Mouse (Mus musculus) midbrain, postnatal 0 days (tissue): ENCODE data around the gene Dlx4. TPM values are rescaled to one million over a fixed set of nuclear protein-coding genes. Genes with fewer than 3 reads are reported as not detected.

Experiments
- ATAC-seq: fragments of 200-750 bp; cut with Nextera tagmentation; 2 replicates; pipeline ENCODE4 v1.8.0; 2017; ENCODE audit warnings: moderate number of reproducible peaks, mild to moderate bottlenecking, moderate TSS enrichment, moderate library complexity; ENCODE audit not compliant: low FRiP score
- DNase-seq: peaks from one replicate; pipeline ENCODE4 v3.0.0-alpha.2; 2015; ENCODE audit warnings: low spot score
- H3K27ac ChIP-seq: fragments of 300-500 bp; sonication (generic); 2 replicates; pipeline ENCODE4 v1.5.1; 2014; ENCODE audit warnings: low read depth, mild to moderate bottlenecking, low read length, mixed read lengths
- H3K27me3 ChIP-seq: fragments of 300-500 bp; sonication (generic); 2 replicates; pipeline ENCODE4 v1.6.1; 2014; ENCODE audit warnings: low read length, control low read depth, mixed read lengths; ENCODE audit not compliant: insufficient read depth
- H3K36me3 ChIP-seq: fragments of 300-500 bp; sonication (generic); 2 replicates; pipeline ENCODE4 v1.6.1; 2014; ENCODE audit warnings: low read length, control low read depth, mixed read lengths; ENCODE audit not compliant: insufficient read depth
- H3K4me1 ChIP-seq: fragments of 300-500 bp; sonication (generic); 2 replicates; pipeline ENCODE4 v1.6.1; 2014; ENCODE audit warnings: mild to moderate bottlenecking, control low read depth, antibody characterized with exemption, low read length, mixed read lengths; ENCODE audit not compliant: insufficient read depth
- H3K4me2 ChIP-seq: fragments of 300-500 bp; sonication (generic); 2 replicates; pipeline ENCODE4 v1.6.1; 2014; ENCODE audit warnings: low read depth, mild to moderate bottlenecking, low read length, mixed read lengths; ENCODE audit not compliant: poor library complexity, severe bottlenecking
- H3K4me3 ChIP-seq: fragments of 300-500 bp; sonication (generic); 2 replicates; pipeline ENCODE4 v1.5.1; 2014; ENCODE audit warnings: low read depth, mild to moderate bottlenecking, low read length, moderate library complexity
- H3K9ac ChIP-seq: fragments of 300-500 bp; sonication (generic); replicated peaks from 2 replicates; pipeline ENCODE4 v1.6.1; 2014; ENCODE audit warnings: mild to moderate bottlenecking, low read length, moderate library complexity, mixed read lengths; ENCODE audit not compliant: poor library complexity, severe bottlenecking
- H3K9me3 ChIP-seq: fragments of 300-500 bp; sonication (generic); 2 replicates; pipeline ENCODE4 v1.6.1; 2016; ENCODE audit warnings: low read length, control low read depth
- CTCF ChIP-seq: IDR thresholded peaks from 2 replicates; pipeline ENCODE4 v1.5.1; 2016; ENCODE audit warnings: antibody characterized with exemption, mild to moderate bottlenecking
- WGBS: fragments of 180-500 bp; shearing (Covaris S2); extraction: QIAGEN DNeasy Blood & Tissue Kit; methylation state at CpG from one replicate; pipeline ENCODE4 v1.1.7; 2014; 5-methylcytosine and 5-hydroxymethylcytosine counted together
- polyA plus RNA-seq: library from polyadenylated mRNA; unstranded; fragments of >200 nt; fragmentation: Nextera tagmentation; extraction: Ambion mirVana; gene quantifications from 2 replicates; pipeline ENCODE4 v1.2.1, GENCODE M21; 2015
- total RNA-seq: library from RNA; depleted of rRNA; stranded (reverse); fragments of >200 nt; gene quantifications from 2 replicates; pipeline ENCODE4 v1.2.3, GENCODE M21; 2014

Gene Dlx4
- total and polyA plus RNA-seq, 2 experiments from 2014 or later: 0.51 to 0.60 TPM

DNA sequence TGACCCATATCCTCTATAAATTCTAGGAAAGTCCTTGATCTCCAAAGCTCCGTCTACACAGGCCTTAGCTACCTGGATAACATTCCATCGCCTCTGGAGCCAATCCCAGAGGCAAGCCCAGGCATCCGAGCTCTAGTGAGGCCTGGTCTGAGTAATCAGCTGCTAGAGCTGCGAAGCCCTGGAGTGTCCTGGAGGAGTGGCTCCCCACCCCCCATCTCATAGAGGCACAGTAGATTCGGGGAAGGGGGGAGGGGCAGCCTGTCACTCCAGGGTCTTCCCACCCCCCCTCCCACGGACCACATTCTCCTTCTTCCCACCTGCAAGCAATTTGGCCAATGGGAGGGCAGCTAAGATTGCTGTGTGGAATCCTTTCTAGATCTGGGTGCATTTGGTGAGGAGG lies 8.8 kb downstream of the Dlx4 start:
- H3K27ac ChIP-seq: no peak overlapping the region
- TF ChIP-seq CTCF: no peak
- H3K36me3 ChIP-seq: no peaks in the 10 kb centered on the region
- H3K4me1 ChIP-seq: no peaks in the 10 kb centered on the region
- 24% methylated on average over 6 of the region's 6 CpGs for whole genome bisulfite sequencing
- H3K9me3 ChIP-seq: no peaks in the 10 kb centered on the region
- H3K4me3 ChIP-seq: no peak overlapping the region
- ATAC-seq (no peak), DNase-seq (no peak)
- H3K27me3 ChIP-seq: peaks cover 49% of the 10 kb centered on the region
- no peak overlapping the region for H3K4me2 ChIP-seq
- no peak overlapping the region for H3K9ac ChIP-seq

DNA sequence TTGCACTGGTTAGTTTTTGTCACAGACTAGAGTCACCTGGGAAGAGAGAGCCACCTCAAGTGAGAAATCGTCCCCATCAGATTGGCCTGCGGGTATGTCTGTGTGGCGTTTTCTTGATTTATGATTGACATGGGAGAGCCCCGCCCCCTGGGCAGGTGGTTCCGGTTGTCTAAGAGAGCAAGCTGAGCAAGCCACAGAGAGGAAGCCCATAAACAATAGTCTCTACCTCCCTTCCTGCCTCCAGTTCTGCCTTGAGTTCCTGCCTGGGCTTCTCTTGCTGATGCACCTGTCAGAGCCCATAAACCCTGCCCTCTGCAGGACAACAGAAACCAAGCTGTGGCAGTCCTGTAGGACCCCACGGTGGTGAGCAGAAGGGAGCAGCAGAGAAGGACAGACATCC lies 12.7 kb downstream of the Dlx4 start:
- H3K27me3 ChIP-seq: peaks cover 12% of the 10 kb centered on the region; the same call in 1 of the 2 replicates
- no peak overlapping the region for H3K4me3 ChIP-seq
- no peak overlapping the region for H3K9ac ChIP-seq
- TF ChIP-seq CTCF: no peak
- no peak overlapping the region for H3K4me2 ChIP-seq
- no peaks in the 10 kb centered on the region for H3K36me3 ChIP-seq
- H3K4me1 ChIP-seq: no peaks in the 10 kb centered on the region
- H3K27ac ChIP-seq: no peak overlapping the region
- WGBS: 71% methylated on average over 6 of the region's 6 CpGs
- no peaks in the 10 kb centered on the region for H3K9me3 ChIP-seq
- ATAC-seq: no peak
- DNase-seq: no peak

DNA sequence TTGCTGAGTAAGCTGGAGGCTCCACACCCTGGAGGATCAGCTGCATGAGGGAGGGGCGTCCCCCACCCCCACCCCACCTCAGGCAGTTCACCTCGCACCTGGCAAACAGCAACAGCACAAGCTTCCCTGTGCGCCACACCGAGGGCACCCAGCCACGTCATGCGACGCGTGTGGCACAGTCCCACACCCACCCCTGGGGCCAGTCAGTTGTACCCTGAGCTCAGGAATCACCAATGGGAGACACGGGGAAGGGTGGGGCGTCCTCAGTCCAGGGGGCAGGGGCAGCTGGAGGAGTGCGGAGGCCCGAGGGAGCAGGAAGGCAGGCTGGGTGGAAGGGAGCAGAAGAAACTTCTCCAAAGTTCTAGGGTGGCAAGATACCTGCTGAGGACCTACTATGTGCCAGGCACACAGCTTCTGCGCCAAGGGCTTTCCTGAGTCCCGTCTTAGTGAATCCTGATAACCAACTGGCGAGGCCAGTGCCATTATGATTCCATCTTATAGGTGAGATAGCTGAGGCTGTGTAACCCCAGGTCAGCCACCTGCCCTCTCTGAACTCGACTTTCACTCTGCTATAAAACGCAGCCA lies 15.3 kb downstream of the Dlx4 start:
- Histone ChIP-seq H3K27me3 (no peaks in the 10 kb centered on the region), H3K9me3 (no peaks in the 10 kb centered on the region), H3K36me3 (no peaks in the 10 kb centered on the region), H3K27ac (no peak overlapping the region), H3K4me1 (peaks cover 5% of the 10 kb centered on the region; the same call in 1 of the 2 replicates), H3K9ac (no peak overlapping the region), H3K4me3 (no peak overlapping the region), H3K4me2 (no peak overlapping the region)
- 79% methylated on average over 17 of the region's 17 CpGs for WGBS
- DNase-seq (no peak), ATAC-seq (no peak)
- TF ChIP-seq CTCF: no peak

DNA sequence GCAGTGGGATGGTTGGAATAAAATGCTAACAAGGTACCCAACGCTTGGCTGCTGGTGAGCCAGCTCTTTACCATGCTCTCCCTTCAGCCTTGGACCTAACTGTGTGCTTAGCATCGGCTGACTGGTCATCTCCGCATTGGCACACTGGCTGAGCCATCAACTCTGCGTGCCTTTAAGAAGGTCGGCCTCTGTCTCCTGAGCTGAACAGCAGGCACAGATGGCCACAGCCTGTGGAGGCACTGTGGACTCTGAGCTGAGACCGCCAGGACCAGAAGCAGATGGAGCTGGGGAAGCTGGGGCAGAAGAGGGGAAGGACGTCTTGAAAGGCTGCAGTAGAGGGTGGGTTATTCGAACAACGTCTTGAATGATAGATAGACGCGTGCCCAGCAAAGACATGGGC lies 17.7 kb downstream of the Dlx4 start:
- Histone ChIP-seq H3K4me1 (peaks cover 5% of the 10 kb centered on the region; the same call in 1 of the 2 replicates), H3K27me3 (peaks cover 18% of the 10 kb centered on the region), H3K9me3 (no peaks in the 10 kb centered on the region), H3K36me3 (no peaks in the 10 kb centered on the region), H3K27ac (no peak overlapping the region), H3K4me3 (no peak overlapping the region), H3K4me2 (no peak overlapping the region), H3K9ac (no peak overlapping the region)
- TF ChIP-seq CTCF: no peak
- ATAC-seq (no peak), DNase-seq (peak; percentile 61)
- WGBS: 63% methylated on average over 11 of the region's 11 CpGs

DNA sequence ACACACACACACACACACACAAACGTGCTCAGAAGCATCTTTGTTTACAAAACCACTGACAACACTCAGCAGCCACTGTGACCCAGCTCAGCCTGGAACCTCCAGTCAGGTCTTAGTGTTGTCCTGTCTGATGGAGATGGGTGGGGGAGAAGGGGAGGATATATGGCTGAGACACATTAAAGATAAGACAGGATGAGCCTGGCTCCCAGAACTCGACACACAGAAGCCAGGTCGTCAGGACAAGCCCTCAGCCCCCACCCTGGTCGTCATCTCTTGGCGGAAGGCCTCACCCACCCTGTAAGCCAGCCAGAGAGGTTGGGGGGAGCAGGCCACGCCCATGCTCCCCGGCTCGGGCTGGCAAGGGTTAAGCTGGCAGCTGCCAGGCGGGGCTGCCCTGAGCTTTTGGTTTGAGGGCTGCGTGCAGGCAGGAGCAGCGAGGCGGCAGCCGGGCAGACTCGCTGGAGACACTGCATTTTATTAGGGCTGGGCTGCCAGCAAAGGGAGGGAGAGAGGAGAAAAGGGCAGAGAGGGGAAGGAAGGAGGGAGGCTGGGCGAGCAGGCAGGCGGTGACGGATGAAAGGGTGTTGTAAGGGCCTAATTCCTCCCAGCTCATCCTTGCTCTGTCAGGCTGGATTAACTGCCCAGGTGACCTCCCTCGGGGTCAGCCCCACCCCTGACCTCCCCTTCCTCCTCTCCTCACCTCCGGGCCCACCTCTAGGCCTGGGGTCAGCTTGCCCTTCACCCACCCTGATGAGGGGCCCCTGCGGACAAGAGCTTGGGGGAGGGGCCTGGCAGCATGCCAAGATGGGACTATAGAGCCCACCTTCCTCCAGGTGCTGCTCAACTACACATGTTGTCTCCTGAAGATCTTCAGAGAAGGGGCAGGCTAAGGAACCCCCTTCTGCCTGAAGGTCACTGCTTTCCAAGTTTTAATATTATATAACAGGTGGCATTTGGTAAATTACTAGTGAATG lies 19.5 kb downstream of the Dlx4 start:
- Histone ChIP-seq H3K9ac (peak overlapping the region; percentile 39; the same call in 1 of the 2 replicates), H3K4me3 (peak overlapping the region; percentile 8), H3K27me3 (peaks cover 36% of the 10 kb centered on the region), H3K36me3 (no peaks in the 10 kb centered on the region), H3K4me1 (peaks cover 5% of the 10 kb centered on the region; the same call in 1 of the 2 replicates), H3K4me2 (peak overlapping the region; percentile 39), H3K9me3 (no peaks in the 10 kb centered on the region), H3K27ac (no peak overlapping the region)
- 6% methylated on average over 18 of the region's 20 CpGs for WGBS
- DNase-seq (peak; percentile 72), ATAC-seq (0 out of 2 replicates have a peak, but pooled peaks have one; percentile 49)
- no peak for TF ChIP-seq CTCF
